Mouse (Mus musculus) megakaryocyte, embryonic 14.5 days (primary cell): ENCODE results near the gene Fgf9. TPM values are rescaled to one million over a fixed set of nuclear protein-coding genes. Genes with fewer than 3 reads are reported as not detected.
A peak's percentile ranks its signal among the peaks of the same experiment; 100 is the strongest.

Experiments used
- H3K27me3 ChIP-seq: replicated peaks from 2 replicates; pipeline ENCODE3; 2012; ENCODE audit warnings: inconsistent platforms
- H3K36me3 ChIP-seq: replicated peaks from 2 replicates; pipeline ENCODE3; 2012; ENCODE audit warnings: low read length, inconsistent platforms, mixed read lengths
- H3K4me1 ChIP-seq: 2 replicates; pipeline ENCODE4 v1.6.1; 2012; ENCODE audit warnings: inconsistent platforms
- H3K4me3 ChIP-seq: replicated peaks from 2 replicates; pipeline ENCODE3; 2012; ENCODE audit warnings: moderate library complexity, mild to moderate bottlenecking, inconsistent platforms
- H3K9me3 ChIP-seq: 2 replicates; pipeline ENCODE4 v1.6.1; 2012; ENCODE audit warnings: inconsistent platforms
- FLI1 ChIP-seq: IDR thresholded peaks from 2 replicates; pipeline ENCODE4 v1.6.1; 2012; ENCODE audit warnings: low read length, inconsistent platforms, mixed read lengths
- GATA1 ChIP-seq: IDR thresholded peaks from 3 replicates; pipeline ENCODE4 v1.6.1; 2012; ENCODE audit warnings: mixed read lengths, low read length, inconsistent platforms, borderline replicate concordance
- polyA plus RNA-seq: library from polyadenylated mRNA; stranded (reverse); fragments of >175 nt; gene quantifications from 2 replicates; pipeline ENCODE4 v1.2.3, GENCODE M21; 2012; ENCODE audit warnings: low replicate concordance; ENCODE audit not compliant: insufficient read depth

Gene Fgf9
- polyA plus RNA-seq, 1 experiment: not detected

DNA sequence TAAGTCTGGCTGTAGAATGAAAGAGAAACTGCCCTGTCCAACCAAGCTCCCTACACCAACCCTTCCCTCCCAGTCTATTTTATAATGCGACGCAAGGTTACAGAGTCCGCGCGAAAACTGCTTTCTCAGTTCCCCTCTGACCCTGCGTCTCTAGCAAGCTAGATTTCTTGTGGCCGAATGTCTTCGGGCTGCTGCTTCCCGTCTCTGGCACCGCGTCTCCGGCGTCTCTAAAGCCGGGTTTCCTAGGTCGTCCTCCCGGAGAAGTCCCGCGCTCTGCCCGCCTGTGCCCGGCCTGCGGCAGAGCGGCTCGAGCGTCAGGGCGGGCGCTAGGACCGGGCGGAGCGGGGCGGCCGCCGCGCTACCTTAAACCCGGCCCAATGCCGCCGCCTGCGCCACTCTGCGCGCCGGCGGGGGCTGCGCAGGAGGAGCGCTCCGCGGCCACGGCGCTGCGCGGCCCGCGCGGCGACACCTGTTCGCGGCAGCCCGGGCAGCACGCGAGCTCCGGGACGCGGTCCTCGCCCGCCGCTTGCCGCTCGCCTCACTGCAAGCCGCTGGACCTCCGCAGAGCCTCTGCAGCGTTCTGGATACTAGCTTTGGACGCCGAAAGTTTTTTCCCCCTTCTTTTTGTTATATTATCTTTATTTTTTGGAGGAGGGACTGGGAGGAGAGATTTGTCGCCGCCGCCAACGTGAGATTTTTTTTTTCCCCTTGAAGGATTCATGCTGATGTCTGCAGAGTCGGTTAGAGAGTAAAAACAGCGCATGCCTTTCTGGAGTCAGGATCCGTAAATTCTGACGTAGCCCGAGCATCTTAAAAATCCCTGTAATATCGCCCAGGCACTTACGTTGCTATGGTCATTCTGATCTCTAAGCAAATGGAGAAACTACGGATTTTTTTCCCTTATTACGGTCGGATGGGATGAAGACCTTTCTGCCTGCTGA lies 1.8 kb downstream of the Fgf9 start:
- H3K9me3 ChIP-seq: 0 out of 2 replicates have a peak, but pooled peaks cover 6% of the 10 kb centered on the region
- peak overlapping the region; percentile 91 for H3K4me3 ChIP-seq
- TF ChIP-seq FLI1 (no peak), GATA1 (no peak)
- peaks cover 91% of the 10 kb centered on the region for H3K27me3 ChIP-seq
- no peaks in the 10 kb centered on the region for H3K36me3 ChIP-seq
- peaks cover 68% of the 10 kb centered on the region for H3K4me1 ChIP-seq

DNA sequence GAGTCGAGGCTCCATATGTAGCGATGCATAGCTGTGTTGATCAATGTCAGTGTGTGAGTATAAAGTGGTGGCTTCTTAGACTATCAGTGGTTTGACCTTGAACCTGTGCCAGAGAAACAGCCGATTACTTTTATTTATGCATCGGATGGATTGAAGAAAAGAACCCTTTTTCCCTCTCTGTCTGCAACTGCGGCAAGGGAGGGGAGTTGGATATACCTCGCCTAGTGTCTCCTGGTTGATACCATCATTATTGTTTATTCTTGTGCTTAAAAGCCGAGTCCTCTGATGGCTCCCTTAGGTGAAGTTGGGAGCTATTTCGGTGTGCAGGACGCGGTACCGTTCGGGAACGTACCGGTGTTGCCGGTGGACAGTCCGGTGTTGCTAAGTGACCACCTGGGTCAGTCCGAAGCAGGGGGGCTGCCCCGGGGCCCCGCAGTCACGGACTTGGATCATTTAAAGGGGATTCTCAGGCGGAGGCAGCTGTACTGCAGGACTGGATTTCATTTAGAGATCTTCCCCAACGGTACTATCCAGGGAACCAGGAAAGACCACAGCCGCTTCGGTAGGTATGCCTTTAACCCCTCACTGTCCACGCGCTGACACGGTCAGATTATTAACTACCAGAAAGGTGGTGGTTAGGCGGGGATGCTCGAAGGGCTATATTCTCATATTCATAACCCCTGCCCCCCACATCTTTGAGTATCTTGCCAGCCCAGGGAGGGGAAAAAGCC lies 2.6 kb downstream of the Fgf9 start:
- H3K4me1 ChIP-seq: peaks cover 68% of the 10 kb centered on the region
- H3K4me3 ChIP-seq: peak overlapping the region; percentile 91
- no peaks in the 10 kb centered on the region for H3K36me3 ChIP-seq
- peaks cover 98% of the 10 kb centered on the region for H3K27me3 ChIP-seq
- H3K9me3 ChIP-seq: peaks cover 10% of the 10 kb centered on the region; the same call in 1 of the 2 replicates
- no peak for TF ChIP-seq GATA1
- no peak for TF ChIP-seq FLI1

DNA sequence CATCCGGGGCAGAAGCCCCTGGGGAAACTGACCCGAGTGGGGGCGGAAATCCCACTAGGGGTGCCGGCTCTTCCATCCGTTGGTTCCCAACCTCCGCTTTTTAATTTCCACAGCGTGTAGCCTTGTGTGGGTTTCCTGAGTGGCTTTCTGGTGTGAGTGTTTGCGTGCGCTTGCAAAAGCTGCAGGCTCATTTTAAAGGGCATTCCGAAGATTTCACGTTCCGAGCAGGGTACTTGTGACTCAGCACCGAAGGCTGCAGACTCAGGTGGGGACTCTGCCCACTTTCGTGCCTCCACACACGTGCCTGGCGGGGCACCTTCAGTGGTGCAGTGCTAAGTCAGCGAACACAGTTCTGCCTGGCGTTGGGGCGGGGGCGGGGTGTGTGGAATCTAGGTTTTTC lies 3.6 kb downstream of the Fgf9 start:
- Histone ChIP-seq H3K9me3 (peaks cover 10% of the 10 kb centered on the region; the same call in 1 of the 2 replicates), H3K36me3 (no peaks in the 10 kb centered on the region), H3K4me3 (peak overlapping the region; percentile 86), H3K4me1 (peaks cover 68% of the 10 kb centered on the region), H3K27me3 (peaks cover 100% of the 10 kb centered on the region)
- TF ChIP-seq GATA1 (no peak), FLI1 (no peak)

DNA sequence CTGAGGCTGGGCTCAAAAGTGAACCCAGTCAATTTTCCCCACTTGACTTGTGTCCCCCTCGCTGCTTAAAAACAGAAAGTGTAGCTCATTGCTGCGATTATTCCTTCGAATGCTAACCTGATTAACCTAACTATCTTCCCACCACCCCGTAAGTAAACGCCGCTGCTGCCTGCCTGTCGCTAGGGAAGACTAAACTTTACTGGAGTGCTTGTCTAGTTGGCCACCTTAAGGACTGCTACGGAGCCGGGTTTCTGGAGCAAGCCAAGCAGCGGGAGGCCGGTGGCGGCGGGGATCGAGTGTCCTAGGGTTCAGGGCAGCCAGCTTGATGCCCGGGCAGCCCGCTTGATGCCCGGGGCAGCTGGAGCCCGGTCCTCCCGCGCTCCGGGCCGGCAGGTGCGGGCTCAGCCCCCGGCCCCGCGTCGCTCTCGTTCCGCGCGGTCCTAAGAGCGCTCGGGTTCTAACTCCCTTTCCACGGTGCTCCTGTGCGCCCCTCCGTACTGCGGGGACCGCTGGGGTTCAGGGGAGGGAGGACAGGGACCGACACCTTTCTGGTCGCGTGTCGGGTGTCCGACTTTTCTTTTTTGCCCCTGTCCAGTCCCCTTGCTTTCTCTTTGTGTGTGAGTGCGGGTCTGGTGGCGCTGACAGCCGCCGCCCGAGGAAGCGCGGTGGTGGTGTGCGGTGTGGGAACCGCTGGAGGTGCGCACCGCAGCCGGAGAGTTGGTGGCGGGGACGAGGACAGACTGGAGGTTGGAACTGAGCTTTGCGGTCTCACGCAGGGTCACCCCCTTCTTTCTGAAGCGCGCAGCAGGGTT lies 4.5 kb downstream of the Fgf9 start:
- peaks cover 65% of the 10 kb centered on the region for H3K4me1 ChIP-seq
- no peak for TF ChIP-seq GATA1
- no peak for TF ChIP-seq FLI1
- H3K27me3 ChIP-seq: peaks cover 99% of the 10 kb centered on the region
- H3K9me3 ChIP-seq: peaks cover 4% of the 10 kb centered on the region; the same call in 1 of the 2 replicates
- peak overlapping the region; percentile 91 for H3K4me3 ChIP-seq
- no peaks in the 10 kb centered on the region for H3K36me3 ChIP-seq

DNA sequence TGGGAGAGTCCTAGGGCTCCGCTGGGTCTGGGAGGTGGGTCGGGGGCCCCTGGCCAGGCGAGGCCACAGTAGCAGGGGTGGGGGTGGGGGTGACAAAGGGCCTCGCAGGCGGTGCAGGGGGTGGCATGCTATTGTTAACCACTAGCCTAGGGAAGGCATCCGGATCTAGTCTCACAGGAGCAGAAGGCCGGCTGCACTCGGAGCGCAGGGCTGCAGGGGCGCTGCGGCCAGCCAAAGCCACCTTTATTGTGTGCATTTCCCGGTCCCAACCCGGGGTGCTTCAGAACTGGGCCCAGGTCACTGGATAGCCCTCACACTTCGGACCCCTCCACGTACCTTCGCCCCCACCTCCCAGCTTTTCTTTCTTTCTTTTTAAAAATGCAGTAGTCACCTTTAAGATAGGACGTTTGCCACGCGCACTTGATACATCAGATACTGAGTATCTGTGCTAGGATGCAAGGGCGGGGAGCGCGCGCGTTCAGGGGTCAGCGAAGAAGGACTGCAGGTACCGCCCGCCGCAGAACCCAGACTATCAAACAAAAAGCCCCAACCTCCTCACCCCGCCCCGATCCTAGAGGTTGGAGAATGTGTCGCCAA lies 5.2 kb downstream of the Fgf9 start:
- Histone ChIP-seq H3K27me3 (peaks cover 94% of the 10 kb centered on the region), H3K9me3 (peaks cover 4% of the 10 kb centered on the region; the same call in 1 of the 2 replicates)

DNA sequence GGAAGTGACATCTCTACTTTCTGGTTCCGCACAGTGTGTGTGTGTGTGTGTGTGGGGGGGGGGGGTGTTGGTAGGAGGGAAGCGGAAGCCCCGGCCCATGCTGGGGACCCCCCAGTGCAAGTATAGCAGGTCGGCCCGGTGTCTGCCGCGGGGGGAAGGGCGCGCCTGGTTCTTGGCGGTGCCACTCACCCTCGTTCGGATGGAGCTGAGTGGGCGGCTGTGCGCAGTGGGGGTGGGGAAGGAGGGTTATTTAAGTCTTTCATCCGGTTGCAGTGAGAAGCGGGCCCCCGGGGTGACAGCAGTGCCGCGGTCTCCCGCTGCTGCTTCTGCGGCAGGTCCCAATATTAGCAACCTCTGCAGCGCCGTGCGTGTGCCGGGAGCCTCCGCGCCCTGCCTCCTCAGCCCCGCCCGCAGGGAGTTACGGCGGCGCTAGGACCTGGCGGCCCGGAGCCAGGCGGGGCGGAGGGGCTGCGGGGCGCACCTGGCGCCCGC lies 5.7 kb downstream of the Fgf9 start:
- Histone ChIP-seq H3K27me3 (peaks cover 90% of the 10 kb centered on the region), H3K9me3 (peaks cover 4% of the 10 kb centered on the region; the same call in 1 of the 2 replicates), H3K4me3 (peak overlapping the region; percentile 91), H3K4me1 (peaks cover 53% of the 10 kb centered on the region), H3K36me3 (no peaks in the 10 kb centered on the region)
- TF ChIP-seq GATA1 (no peak), FLI1 (no peak)

More for the DNA sequence above, 5.2 kb downstream of the Fgf9 start:
- Histone ChIP-seq H3K4me1 (peaks cover 58% of the 10 kb centered on the region), H3K4me3 (peak overlapping the region; percentile 91), H3K36me3 (no peaks in the 10 kb centered on the region)
- TF ChIP-seq GATA1 (no peak), FLI1 (no peak)

DNA sequence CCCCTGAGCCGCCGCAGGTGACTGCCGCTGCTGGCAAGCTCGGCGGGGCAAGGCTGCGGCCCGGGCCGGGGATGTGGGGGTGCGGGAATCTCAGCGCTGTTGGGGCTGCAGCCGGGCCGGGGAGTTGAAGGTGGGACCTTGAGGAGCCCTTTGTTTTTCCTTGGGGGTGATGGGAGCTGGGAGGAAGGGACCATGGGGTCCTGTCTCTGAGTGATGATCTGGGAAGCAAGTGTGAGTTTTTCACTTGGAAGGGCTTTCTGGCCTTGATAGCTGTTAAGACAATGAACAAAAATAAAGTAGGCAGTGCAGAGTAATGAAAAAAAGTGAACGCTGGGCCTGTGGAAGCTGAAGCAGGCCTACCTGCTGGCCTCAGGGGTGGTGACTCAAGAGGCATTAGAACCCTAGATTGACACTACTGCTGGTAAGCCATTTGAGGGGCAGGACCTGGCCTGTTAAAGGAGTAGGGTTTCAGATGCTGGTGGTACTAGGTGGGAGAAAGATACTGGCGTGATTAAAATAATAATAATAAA lies 6.4 kb downstream of the Fgf9 start:
- TF ChIP-seq GATA1: no peak
- no peak for TF ChIP-seq FLI1
- Histone ChIP-seq H3K4me1 (peaks cover 46% of the 10 kb centered on the region), H3K27me3 (peaks cover 85% of the 10 kb centered on the region), H3K4me3 (peak overlapping the region; percentile 91), H3K36me3 (no peaks in the 10 kb centered on the region), H3K9me3 (peaks cover 4% of the 10 kb centered on the region; the same call in 1 of the 2 replicates)

DNA sequence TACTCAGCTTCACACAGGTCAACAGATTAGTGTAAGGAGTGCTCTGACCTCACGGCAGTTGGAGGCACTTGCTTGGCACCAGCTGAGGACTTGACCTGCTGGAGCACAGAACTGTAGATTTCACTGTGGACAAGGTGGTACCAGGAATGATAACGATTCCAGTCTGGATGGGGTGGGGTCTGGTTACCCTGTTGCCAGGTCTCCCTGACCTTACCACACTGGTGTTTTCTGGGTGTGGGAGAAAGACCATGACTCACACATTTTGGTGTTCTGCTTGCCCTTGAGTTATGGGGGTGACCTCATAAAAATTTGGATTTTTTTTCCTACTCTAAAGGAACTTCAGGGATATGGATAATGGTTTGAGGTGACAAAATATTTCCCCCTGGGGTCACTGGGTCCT lies 9.1 kb downstream of the Fgf9 start:
- Histone ChIP-seq H3K9me3 (peaks cover 9% of the 10 kb centered on the region), H3K36me3 (no peaks in the 10 kb centered on the region), H3K27me3 (peaks cover 61% of the 10 kb centered on the region), H3K4me1 (peaks cover 22% of the 10 kb centered on the region), H3K4me3 (no peak overlapping the region)
- TF ChIP-seq GATA1: no peak
- TF ChIP-seq FLI1: no peak
